Mouse (Mus musculus) cerebellum, adult (tissue): ENCODE results near the gene Acvrl1.
A peak's percentile ranks its signal among the peaks of the same experiment; 100 is the strongest.

Source experiments
- ATAC-seq: cut with Nextera tagmentation; 2 replicates; pipeline ENCODE4 v1.9.2; 2017; ENCODE audit warnings: mild to moderate bottlenecking, moderate library complexity, mixed read lengths; ENCODE audit not compliant: insufficient number of reproducible peaks, low FRiP score, low TSS enrichment

Gene Acvrl1

DNA sequence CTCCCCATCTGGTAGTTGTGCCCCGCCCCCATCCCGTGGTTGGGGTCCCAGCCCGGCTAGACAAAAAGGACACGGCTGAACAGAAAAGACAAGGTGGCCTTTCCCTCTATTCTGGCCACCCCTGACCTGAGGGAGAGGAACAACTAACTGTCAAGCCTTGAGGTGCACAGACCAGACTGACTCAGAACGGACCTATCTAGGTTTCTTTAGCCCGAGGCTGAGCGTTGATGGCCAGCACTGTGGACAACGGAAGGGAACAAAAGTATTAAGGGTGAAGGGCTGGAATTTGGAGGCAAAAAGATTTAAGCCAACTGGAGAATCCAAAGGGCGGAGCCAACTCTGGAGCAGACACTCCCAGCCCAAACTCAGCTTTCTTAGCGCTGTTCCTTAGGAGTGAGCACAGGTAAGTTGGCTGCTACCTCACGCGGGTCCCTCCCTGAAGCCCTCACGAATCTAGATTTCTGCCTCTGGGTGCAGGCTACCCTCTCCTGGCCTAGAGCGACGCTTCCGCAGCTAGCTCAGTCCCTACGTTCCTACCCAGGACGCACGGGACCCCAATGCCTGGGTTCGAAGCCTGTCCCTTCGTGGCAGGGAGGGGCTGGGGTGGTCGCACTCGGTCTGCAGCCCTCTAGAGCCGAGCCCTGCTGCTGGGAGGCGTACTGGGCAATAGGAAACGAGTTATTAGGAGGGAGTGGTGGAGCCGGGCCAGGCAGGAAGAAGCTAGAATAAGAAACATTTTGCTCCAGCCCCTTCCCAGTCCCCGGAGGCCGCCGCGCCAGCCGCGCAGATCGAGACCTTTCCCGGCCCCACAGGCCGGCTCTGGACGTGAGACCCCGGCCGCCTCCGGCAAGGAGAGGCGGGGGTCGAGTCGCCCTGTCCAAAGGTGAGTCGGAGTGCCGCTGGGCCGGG, at the start of gene Acvrl1:
Gene Acvrl1 (plus strand): TSS at position 342 of the 909 bp plus-strand sequence.
- no peak for ATAC-seq

DNA sequence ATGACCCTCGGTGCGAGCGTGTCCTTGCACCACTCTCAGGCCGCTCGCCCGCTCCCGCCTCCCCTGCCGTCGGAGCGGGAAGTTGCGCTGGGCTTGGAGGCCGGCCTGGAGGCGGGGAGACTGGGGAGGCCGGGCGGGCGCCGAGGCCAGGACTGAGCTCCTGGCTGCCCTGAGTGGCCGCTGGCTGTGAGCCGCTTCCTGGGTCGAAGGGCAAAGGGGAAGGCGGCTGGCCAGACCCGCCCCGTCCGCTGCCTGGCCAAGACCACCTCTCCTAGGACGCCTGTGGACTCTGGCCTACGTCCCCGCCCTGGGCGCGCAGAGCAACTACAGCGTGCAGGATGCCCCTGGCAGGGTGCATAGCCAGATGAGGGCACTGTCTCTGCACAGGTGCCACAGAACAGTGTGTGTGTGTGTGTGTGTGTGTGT, 49.6 kb upstream of the Acvrl1 start:
- peak; percentile 39; the same call in 1 of the 2 replicates for ATAC-seq

DNA sequence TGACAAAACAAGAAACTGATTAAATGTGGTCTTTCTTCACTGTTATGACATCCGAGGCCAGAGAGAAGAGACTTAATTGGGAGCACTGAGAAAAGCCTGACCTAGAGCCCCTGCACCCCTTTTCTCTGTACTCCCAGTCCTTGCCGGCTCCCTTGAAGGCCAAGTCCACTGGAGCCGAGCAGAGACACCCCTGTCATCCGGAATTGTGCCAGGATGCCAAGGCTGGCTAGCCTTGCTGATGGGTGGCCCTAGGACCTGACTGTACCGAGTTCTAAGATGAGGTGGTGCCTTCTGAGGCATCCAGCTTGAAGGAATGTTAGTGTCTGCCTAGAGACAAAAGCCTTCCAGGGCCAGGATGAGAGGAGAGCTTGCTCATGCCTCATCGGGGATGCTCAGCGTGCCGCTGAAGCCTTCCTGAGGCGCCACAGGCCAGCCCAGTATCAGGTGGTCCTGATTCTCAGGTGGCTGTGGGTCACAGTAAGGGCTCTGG, 48.2 kb upstream of the Acvrl1 start:
- ATAC-seq: no peak

DNA sequence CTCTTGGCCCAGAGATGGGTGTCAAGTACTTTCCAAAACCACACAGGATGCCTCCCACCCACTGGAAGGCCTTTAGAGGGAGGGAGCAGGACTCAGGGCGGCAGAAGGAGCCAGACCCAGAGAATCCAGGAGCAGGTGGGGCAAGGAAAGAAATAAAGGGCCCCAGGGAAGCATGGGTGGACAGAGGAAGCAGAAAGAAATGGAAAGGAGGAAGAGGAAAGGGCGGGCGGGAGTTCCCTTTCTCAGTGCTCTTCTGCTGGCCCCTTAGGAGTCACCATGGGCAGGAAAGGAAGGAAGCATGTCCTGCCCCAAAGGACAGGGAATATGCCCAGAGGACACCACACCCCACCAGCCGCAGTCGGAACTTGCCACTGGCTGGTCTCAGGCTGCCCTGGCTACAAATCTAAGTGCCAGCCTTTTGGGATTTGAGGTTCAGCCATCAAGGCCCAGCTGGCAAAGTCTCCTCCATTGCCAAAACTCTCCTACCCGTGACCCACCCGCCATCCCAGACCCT, 47.2 kb upstream of the Acvrl1 start:
- no peak for ATAC-seq

DNA sequence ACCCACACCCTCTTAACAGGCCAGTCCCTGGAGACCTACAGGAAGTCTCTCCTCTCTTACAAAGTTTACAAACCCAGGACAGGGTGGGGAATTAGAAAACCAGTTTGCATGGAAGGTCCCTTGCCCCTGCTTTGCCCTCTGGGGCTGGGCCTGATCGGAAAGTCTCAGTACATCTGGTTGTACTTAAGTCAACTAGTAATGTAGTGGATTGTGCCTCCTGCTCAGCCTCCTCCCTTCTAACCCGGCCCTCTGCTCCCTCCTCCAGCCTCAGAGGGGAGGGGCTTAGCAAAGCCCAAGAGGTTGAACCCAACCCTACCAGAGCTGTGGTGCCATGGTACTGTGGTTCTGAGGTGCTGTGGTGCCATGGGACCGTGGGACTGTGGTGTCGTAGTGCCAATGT, 46.1 kb upstream of the Acvrl1 start:
- ATAC-seq: no peak

DNA sequence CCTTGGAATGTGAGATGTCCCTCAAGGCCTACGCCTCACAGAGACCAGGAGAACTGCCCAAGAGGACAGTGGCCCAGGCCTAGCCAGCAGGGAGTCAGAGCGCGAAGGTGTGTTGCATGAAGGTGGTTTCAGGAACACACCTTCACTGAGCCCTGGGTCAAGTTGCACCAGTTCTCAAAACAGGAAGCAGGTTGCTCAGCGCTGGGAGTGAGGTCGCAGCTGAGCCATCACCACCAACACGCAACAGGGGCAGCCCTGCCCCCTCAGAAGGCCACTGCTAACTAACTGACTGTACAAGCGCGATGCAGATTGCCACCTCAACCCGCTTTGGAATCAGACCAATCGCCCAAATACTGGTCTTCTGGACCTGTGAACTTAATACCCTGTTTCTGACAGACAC, 43.8 kb upstream of the Acvrl1 start:
- no peak for ATAC-seq

DNA sequence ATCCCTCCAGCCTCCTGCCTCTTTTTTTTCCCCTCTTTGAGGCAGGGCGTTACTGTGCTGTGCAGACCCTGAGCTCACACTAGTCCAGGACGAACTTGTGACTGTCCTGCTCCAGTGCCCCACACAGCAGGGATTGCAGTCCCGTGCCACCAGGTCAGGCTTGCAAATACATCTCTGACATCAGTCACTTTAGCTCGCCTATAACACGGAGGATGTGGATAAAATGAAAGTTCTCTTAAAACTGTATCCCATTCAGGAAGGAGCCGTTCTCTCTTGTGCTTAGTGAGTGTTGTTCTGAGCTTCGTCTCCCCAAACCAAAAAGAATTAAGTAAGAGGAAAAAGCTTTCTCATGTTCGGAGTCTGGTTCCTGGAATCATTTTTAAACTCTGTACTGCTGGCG, 41.9 kb upstream of the Acvrl1 start:
- ATAC-seq: no peak

DNA sequence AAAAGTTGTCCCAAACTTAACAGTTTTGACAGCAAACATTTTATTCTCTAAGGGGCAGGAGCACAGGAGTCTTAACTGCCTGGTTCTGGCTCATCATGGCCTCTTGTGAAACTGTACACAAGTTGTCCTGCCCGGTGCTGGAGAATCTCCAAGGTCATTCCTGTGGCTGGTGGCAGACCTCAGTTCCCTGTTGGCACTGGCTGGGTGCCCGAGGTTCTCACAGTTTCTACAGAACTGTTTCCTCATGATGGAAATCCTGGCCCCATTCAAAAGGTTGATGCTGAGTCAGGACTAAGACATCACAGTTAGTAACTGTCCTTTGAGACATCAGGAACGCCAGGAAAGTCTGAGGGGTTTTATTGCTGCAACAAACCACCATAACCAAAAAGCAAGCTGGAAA, 41.4 kb upstream of the Acvrl1 start:
- no peak for ATAC-seq

DNA sequence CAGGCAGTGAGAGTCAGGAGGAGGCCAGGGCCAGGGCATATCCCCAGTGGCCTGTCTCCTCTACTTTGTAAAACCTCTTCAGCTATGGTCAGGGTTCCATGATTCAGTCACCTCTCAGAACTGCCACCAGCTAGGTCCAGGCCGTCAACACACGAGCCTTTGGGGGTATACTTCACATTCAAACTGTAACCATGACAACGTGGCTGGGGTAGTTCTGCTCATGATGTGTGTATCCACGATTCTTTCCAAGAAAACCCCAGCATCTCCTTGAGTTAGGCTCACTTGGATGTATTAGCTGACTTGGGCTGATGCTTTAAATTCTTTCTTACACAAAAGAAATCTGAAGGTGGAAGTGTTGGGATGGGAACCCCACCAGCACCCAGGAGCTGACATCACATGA, 40.0 kb upstream of the Acvrl1 start:
- no peak for ATAC-seq

DNA sequence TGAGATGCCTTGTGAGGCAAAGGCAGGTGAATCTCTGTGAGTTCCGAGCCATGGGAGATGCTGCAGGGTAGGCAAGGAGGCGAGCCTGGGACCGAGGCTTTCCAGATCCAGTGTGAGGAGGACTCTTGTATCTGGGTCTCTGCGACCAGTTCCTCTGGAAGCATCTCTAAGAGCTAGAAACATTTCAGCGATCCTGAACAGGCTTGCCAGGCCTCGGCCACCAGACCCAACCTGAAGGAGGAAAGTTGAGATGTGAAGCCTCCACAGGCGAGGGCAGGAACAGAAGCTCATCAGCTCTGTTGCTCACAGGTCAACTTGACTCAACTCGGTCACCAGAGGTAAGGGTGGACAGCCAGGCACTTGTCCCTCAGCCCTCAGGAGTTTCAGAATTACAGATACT, 36.8 kb upstream of the Acvrl1 start:
- no peak for ATAC-seq

DNA sequence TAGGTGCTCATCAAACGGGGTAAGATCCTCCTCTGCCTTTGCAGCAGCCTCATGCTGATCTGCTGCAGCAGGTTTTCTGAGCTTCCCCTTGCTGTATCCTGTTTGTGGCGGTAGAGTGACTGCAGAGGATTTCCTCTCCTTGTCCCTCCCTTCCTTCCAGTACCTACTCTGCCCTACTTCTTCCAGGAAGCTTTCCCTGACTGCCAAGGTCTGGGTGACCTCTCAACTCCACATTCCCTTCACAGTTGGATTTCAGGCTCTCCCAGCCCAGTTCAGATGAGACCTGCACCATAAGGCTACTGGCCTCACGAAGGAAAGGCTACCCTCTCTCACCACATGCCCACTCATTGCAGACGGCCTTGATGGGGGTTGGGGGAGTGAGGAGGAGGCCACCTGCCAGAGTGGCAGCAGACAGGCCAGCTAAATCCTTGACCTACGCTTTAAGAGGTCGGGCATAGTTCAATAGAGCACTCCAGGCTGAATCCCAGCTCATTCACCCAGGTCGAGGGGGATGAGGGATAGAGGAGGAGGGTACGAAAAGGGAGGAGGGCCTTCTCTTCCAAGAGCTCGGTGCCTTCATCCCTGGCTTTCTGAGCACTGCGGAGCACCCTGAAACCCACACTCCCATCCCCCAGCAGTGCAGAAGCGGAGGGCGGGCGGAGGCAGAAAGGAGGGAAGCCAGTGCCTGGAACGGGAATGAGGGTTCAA, 36.0 kb upstream of the Acvrl1 start:
- ATAC-seq: no peak

DNA sequence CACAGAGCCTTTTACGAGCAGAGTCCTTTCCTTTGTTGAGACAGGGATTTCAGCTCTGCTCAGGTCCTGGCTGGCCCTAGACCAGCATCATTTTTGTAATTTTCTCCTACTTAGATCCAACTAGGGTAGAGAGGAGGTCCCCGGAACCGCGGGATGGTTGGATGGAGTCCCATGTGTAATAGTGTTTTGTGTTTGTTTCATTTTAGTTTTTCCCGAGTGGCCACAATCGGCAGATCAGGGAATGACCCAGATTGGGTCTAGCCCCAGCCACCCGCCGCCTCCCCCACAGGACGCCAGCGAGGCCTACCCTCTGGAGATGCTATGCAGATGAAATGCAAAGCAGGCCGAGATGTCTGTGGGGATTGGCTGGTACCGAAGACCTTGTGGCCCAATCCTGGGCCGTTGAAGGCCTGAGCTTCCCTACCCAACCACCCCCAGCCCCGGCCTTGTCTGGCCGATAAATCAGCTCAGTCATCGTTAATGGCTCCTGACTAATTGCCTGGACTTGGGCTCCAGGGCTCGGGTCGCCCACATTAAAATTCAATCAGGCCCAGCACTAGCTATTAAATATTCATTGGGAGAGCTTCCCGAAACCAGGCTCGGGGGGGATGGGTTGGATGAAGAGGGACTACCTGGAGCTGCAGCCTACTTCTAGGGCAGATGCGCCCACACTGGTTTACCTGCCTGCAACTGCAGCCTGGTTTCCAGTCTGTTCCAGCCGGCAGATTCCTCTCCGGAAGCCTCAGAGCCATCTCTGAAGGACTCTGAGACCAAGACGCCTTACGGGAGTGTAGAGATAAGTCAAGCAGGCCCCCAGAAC, 35.3 kb upstream of the Acvrl1 start:
- ATAC-seq: 0 out of 2 replicates have a peak, but pooled peaks have one; percentile 43

DNA sequence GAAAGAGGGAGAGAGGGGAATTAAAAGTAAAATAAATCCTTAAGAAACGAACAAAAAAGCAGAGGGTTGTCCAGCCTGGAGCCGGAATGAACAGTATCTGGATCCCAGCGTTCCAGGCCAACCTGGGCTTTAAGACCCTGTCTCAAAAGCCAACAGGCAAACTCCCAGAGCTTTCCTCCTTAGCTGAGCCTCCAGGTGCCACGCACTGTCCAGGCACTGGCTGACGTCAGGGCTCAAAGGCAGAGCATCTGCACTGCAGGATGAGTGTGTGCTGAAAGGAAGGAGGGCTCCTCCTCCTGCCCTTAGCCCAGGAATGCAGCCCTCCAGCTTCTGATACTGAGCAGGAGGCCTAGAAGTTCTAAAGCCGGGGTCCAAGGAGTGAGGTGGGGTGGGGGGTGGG, 34.3 kb upstream of the Acvrl1 start:
- ATAC-seq: no peak

DNA sequence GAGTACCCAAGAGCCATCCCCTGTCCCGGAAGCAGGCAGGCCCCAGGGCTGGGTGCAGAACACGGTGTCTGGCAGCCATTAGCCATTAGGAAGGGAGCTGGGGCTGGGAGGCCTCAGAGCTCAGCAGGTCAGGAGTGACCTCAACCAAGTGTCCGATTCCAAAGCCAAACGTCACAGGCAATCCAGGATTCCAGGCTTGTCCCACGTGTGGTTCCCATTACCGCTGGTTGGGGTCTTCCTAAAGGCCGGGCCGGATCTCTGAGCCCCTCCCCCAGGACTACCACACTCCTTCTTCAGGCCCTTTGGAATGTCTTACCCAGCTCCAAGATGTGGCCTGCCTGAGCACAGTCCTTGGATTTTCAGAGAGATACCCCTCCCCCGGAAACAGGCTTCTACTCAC, 33.3 kb upstream of the Acvrl1 start:
- no peak for ATAC-seq

DNA sequence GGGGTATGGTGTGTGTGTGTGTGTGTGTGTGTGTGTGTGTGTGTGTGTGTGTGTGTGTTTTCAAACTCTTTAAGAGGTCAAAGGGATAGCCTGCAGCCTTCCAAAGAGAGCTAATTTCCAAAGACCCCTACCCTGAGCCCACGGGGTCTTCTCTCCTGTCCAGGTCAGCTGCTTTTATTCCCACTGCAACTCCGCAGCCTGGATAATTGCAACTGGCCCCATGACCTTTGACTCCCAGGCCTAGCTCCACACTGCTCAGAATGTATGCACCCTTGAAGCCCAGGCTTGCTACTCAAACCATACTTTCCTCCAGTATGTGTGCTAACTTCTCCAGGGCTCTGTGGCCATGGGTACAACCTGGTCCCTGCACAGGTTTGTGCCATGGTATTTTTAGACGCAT, 32.9 kb upstream of the Acvrl1 start:
- ATAC-seq: no peak

DNA sequence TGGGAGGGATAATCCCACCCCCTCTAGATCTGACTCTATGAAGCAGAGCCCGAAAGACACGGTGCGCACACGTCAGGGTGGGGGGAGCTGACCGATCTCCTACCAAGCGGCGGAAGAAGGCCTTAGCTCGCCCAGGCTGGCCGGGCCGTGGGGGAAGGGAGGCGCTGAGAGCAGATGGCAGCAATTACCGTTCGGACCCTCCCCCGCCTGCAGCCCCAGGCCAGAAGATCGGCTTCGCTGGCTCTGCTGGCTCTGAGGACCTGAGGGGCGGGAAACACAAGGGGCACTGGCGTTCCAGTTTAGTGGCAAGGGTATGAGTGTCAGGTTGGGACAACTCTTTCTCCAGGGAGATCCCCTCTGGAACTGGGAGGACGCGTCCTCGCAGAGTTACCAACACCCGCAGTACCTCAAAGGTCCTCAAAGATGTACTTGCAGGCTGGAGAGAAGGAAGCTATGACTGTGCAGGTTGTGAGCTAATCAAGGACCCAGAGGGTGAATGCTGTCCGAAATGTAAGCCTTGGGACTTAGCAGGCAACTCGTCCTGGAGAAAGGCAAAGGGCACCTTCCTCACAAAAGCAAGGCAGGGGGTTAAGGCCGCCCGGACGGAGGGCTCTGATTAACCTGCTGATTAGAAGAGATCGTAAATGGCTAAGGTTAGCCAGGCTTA, 30.2 kb upstream of the Acvrl1 start:
- ATAC-seq: 0 out of 2 replicates have a peak, but pooled peaks have one; percentile 39

DNA sequence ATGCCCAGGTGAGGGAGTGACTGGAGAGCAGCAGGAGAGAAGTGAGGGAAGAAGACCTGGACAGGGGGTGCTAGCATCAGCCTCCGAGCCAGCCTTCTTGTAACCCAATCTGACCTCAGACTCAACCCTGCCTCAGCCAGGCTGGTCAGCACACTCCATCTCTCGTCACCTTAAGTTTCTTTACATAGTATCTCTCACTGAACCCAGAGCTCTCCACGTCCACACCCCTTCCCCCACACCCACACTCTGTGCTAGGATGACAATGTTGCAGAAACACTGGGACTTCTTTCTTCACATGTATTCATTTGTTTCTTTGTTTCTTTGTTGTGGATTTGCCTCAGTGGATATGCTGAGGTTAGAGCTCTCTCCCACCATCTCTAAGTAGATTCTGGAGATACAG, 27.3 kb upstream of the Acvrl1 start:
- no peak for ATAC-seq

DNA sequence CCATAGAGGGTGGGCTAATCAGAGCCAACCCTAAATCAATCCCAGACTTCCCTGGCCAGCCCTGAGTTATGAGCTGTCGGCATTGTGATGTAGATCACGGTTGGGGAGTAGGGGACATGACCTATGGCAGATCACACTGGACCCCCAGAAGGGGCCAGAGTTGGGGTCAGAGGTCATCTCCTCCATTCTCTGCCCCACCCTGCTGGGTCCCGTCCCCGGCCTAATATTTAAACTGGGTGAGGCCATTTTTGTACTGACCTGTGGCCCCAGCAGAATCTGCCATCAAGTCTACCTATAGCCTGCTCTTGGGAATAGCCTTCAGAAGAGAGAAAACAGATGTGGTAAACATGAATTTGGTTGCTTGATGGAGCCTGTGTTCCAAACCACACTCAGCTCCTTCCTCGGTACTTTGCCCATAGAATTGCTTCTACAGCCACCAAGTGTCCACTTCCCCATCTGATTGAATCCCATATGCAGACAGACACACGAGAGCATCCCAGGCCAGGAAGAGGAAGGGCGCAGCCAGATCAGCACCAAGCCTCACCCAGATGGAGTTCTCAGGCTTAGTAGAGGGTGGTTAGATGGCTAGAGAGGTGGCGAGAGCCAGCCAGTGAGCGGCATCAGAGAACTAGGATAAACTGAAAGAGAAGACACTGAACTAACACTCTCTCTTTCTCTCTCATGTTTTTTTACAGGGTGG, 24.6 kb upstream of the Acvrl1 start:
- ATAC-seq: no peak

DNA sequence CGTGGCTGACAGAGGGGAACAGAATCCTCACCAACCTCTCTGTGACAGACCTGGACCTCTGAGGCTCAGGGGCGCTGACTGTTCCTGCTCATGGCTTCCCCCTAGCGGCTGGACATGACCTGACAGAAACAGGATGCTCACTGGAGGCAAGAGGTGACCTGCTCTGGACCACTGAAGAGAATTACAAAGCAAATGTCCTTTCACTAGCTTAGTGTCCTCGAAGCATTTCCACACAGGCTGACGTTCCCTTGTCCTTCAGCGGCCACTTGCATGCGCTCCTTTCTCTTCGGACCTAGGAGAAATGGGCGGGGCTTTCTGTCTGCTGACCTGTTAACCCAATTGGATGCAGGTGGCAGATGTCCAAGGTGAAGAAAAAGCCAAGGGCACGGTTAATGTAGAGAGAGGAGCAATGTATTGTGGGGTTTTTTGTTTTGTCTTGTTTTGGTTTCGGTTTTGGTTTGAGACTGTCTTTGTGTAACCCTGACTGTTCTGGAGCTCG, 22.8 kb upstream of the Acvrl1 start:
- peak; percentile 68; the same call in 1 of the 2 replicates for ATAC-seq
